Mouse (Mus musculus) heart, embryonic 11.5 days (tissue): ENCODE measurements around the gene Olfr1402. TPM values are rescaled to one million over a fixed set of nuclear protein-coding genes. Genes with fewer than 3 reads are reported as not detected.

ENCODE experiments used
- ATAC-seq: fragments of 200-750 bp; cut with Nextera tagmentation; replicated peaks from 2 replicates; pipeline ENCODE4 v1.8.0; 2017; ENCODE audit warnings: moderate library complexity; ENCODE audit not compliant: insufficient number of reproducible peaks, low FRiP score, low TSS enrichment
- H3K27ac ChIP-seq: fragments of 300-500 bp; sonication (generic); 2 replicates; pipeline ENCODE4 v1.5.1; 2014; ENCODE audit warnings: mild to moderate bottlenecking, low read depth, low read length
- H3K27me3 ChIP-seq: fragments of 300-500 bp; sonication (generic); 2 replicates; pipeline ENCODE4 v1.6.1; 2014; ENCODE audit warnings: mild to moderate bottlenecking, low read length, mixed read lengths; ENCODE audit not compliant: control insufficient read depth, insufficient read depth
- H3K36me3 ChIP-seq: fragments of 300-500 bp; sonication (generic); 2 replicates; pipeline ENCODE4 v1.6.1; 2014; ENCODE audit warnings: mild to moderate bottlenecking, low read length, moderate library complexity, mixed read lengths; ENCODE audit not compliant: control insufficient read depth, insufficient read depth
- H3K4me1 ChIP-seq: fragments of 300-500 bp; sonication (generic); 2 replicates; pipeline ENCODE4 v1.6.1; 2014; ENCODE audit warnings: low read length; ENCODE audit not compliant: control insufficient read depth, insufficient read depth
- H3K4me2 ChIP-seq: fragments of 300-500 bp; sonication (generic); 2 replicates; pipeline ENCODE4 v1.6.1; 2014; ENCODE audit warnings: mild to moderate bottlenecking, moderate library complexity
- H3K4me3 ChIP-seq: fragments of 300-500 bp; sonication (generic); 2 replicates; pipeline ENCODE4 v1.5.1; 2014; ENCODE audit warnings: low read depth, low read length
- H3K9ac ChIP-seq: fragments of 300-500 bp; sonication (generic); 2 replicates; pipeline ENCODE4 v1.6.1; 2014; ENCODE audit warnings: mild to moderate bottlenecking, low read depth, low read length, moderate library complexity
- H3K9me3 ChIP-seq: fragments of 300-500 bp; sonication (generic); replicated peaks from 2 replicates; pipeline ENCODE4 v1.6.1; 2016; ENCODE audit warnings: low read length; ENCODE audit not compliant: control insufficient read depth
- WGBS: fragments of 180-500 bp; shearing (Covaris S2); extraction: QIAGEN DNeasy Blood & Tissue Kit; methylation state at CpG from one replicate; pipeline ENCODE4 v1.1.7; 2014; ENCODE audit not compliant: insufficient replicate concordance; 5-methylcytosine and 5-hydroxymethylcytosine counted together
- polyA plus RNA-seq: library from polyadenylated mRNA; unstranded; fragments of >200 nt; fragmentation: Nextera tagmentation; extraction: Ambion mirVana; gene quantifications from 2 replicates; pipeline ENCODE4 v1.2.1, GENCODE M21; 2014

The Olfr1402 gene
- polyA plus RNA-seq: not detected in 2 replicates

- Histone ChIP-seq H3K27ac (no peak within 1 kb of the TSS), H3K27me3 (no peaks in the 10 kb centered on the region), H3K4me1 (no peaks in the 10 kb centered on the region), H3K9ac (no peak within 1 kb of the TSS), H3K4me2 (no peak within 1 kb of the TSS), H3K9me3 (no peaks in the 10 kb centered on the region), H3K4me3 (no peak within 1 kb of the TSS), H3K36me3 (no peaks in the 10 kb centered on the region)
- WGBS: 67% methylated on average over 1 of the region's 1 CpGs
- no peak for ATAC-seq
These were observed at the start of gene Olfr1402 for GRCm38 (mm10) chr3:97421920-97422319. Gene Olfr1402, minus strand, starts transcription at chr3:97422020.

GRCm38 (mm10) chr3:97455286-97455685 is 33.5 kb upstream of the Olfr1402 start:
- Histone ChIP-seq H3K4me3 (no peak overlapping the region), H3K9me3 (no peaks in the 10 kb centered on the region), H3K27me3 (no peaks in the 10 kb centered on the region), H3K4me2 (no peak overlapping the region), H3K4me1 (no peaks in the 10 kb centered on the region), H3K27ac (no peak overlapping the region), H3K9ac (no peak overlapping the region), H3K36me3 (no peaks in the 10 kb centered on the region)
- no peak for ATAC-seq
- 75% methylated on average over 4 of the region's 4 CpGs for WGBS

- Histone ChIP-seq H3K4me1 (no peaks in the 10 kb centered on the region), H3K9me3 (no peaks in the 10 kb centered on the region), H3K4me3 (no peak overlapping the region), H3K4me2 (no peak overlapping the region), H3K27ac (no peak overlapping the region), H3K27me3 (no peaks in the 10 kb centered on the region), H3K36me3 (no peaks in the 10 kb centered on the region), H3K9ac (no peak overlapping the region)
- 73% methylated on average over 2 of the region's 2 CpGs for WGBS
- no peak for ATAC-seq
These were observed 16.8 kb upstream of the Olfr1402 start for GRCm38 (mm10) chr3:97438619-97439018.

- ATAC-seq: no peak
- Histone ChIP-seq H3K27me3 (no peaks in the 10 kb centered on the region), H3K9ac (no peak overlapping the region), H3K4me2 (no peak overlapping the region), H3K36me3 (no peaks in the 10 kb centered on the region), H3K27ac (no peak overlapping the region), H3K9me3 (no peaks in the 10 kb centered on the region), H3K4me3 (no peak overlapping the region), H3K4me1 (no peaks in the 10 kb centered on the region)
- 27% methylated on average over 1 of the region's 1 CpGs for WGBS
These were observed 27.5 kb downstream of the Olfr1402 start for GRCm38 (mm10) chr3:97394289-97394688.

GRCm38 (mm10) chr3:97393079-97393478 is 28.7 kb downstream of the Olfr1402 start:
- Histone ChIP-seq H3K27ac (no peak overlapping the region), H3K4me2 (no peak overlapping the region), H3K9ac (no peak overlapping the region), H3K36me3 (no peaks in the 10 kb centered on the region), H3K4me3 (no peak overlapping the region), H3K27me3 (no peaks in the 10 kb centered on the region), H3K9me3 (no peaks in the 10 kb centered on the region), H3K4me1 (no peaks in the 10 kb centered on the region)
- ATAC-seq: no peak
- 64% methylated on average over 5 of the region's 5 CpGs for WGBS

GRCm38 (mm10) chr3:97370382-97370781 is 51.4 kb downstream of the Olfr1402 start:
- Histone ChIP-seq H3K27me3 (no peaks in the 10 kb centered on the region), H3K4me2 (no peak overlapping the region), H3K4me3 (no peak overlapping the region), H3K4me1 (no peaks in the 10 kb centered on the region), H3K9me3 (no peaks in the 10 kb centered on the region), H3K9ac (no peak overlapping the region), H3K36me3 (no peaks in the 10 kb centered on the region), H3K27ac (no peak overlapping the region)
- no peak for ATAC-seq

- Histone ChIP-seq H3K9me3 (no peaks in the 10 kb centered on the region), H3K4me2 (no peak overlapping the region), H3K9ac (no peak overlapping the region), H3K4me1 (no peaks in the 10 kb centered on the region), H3K4me3 (no peak overlapping the region), H3K36me3 (no peaks in the 10 kb centered on the region), H3K27ac (no peak overlapping the region), H3K27me3 (no peaks in the 10 kb centered on the region)
- WGBS: 34% methylated on average over 3 of the region's 3 CpGs
- ATAC-seq: no peak
These were observed 58.3 kb downstream of the Olfr1402 start for GRCm38 (mm10) chr3:97363418-97364098.

- Histone ChIP-seq H3K9me3 (no peaks in the 10 kb centered on the region), H3K4me1 (no peaks in the 10 kb centered on the region), H3K4me2 (no peak overlapping the region), H3K27me3 (no peaks in the 10 kb centered on the region), H3K27ac (no peak overlapping the region), H3K4me3 (no peak overlapping the region), H3K9ac (no peak overlapping the region), H3K36me3 (no peaks in the 10 kb centered on the region)
- WGBS: 66% methylated on average over 1 of the region's 1 CpGs
- no peak for ATAC-seq
These were observed 63.4 kb downstream of the Olfr1402 start for GRCm38 (mm10) chr3:97358448-97358847.
